Mouse (Mus musculus) liver, postnatal 0 days (tissue): ENCODE results near the gene Spesp1. TPM values are rescaled to one million over a fixed set of nuclear protein-coding genes. Genes with fewer than 3 reads are reported as not detected.

Experiments used
- ATAC-seq: fragments of 200-750 bp; cut with Nextera tagmentation; 2 replicates; pipeline ENCODE4 v1.8.0; 2017; ENCODE audit warnings: mild to moderate bottlenecking, moderate library complexity
- DNase-seq: peaks from one replicate; pipeline ENCODE4 v3.0.0-alpha.2; 2016
- H3K27ac ChIP-seq: fragments of 300-500 bp; sonication (generic); 2 replicates; pipeline ENCODE4 v1.5.1; 2014; ENCODE audit warnings: antibody characterized with exemption, moderate library complexity, mild to moderate bottlenecking, low read depth
- H3K27me3 ChIP-seq: fragments of 300-500 bp; sonication (generic); 2 replicates; pipeline ENCODE4 v1.6.1; 2014; ENCODE audit warnings: low read length, control low read depth, mixed read lengths; ENCODE audit not compliant: insufficient read depth
- H3K36me3 ChIP-seq: fragments of 300-500 bp; sonication (generic); replicated peaks from 2 replicates; pipeline ENCODE4 v1.6.1; 2014; ENCODE audit warnings: mild to moderate bottlenecking, control low read depth, low read length, moderate library complexity, mixed read lengths; ENCODE audit not compliant: insufficient read depth
- H3K4me1 ChIP-seq: fragments of 300-500 bp; sonication (generic); 2 replicates; pipeline ENCODE4 v1.6.1; 2014; ENCODE audit warnings: antibody characterized with exemption, mild to moderate bottlenecking, control low read depth; ENCODE audit not compliant: insufficient read depth
- H3K4me2 ChIP-seq: fragments of 300-500 bp; sonication (generic); 2 replicates; pipeline ENCODE4 v1.6.1; 2014; ENCODE audit warnings: low read depth, mild to moderate bottlenecking, low read length, moderate library complexity, mixed read lengths
- H3K4me3 ChIP-seq: fragments of 300-500 bp; sonication (generic); 2 replicates; pipeline ENCODE4 v1.5.1; 2014; ENCODE audit warnings: low read depth, low read length
- H3K9ac ChIP-seq: fragments of 300-500 bp; sonication (generic); replicated peaks from 2 replicates; pipeline ENCODE4 v1.6.1; 2014; ENCODE audit warnings: mild to moderate bottlenecking, moderate library complexity
- H3K9me3 ChIP-seq: fragments of 300-500 bp; sonication (generic); 2 replicates; pipeline ENCODE4 v1.6.1; 2016; ENCODE audit warnings: mild to moderate bottlenecking, control low read depth, low read length, mixed read lengths
- CTCF ChIP-seq: sonication (generic); IDR thresholded peaks from 2 replicates; pipeline ENCODE4 v1.5.1; 2016; ENCODE audit warnings: antibody characterized with exemption, low read depth
- EP300 ChIP-seq: IDR thresholded peaks from 2 replicates; pipeline ENCODE4 v1.6.1; 2016; ENCODE audit warnings: antibody characterized with exemption, low read depth, mild to moderate bottlenecking
- WGBS: fragments of 180-500 bp; shearing (Covaris S2); extraction: QIAGEN DNeasy Blood & Tissue Kit; methylation state at CpG from one replicate; pipeline ENCODE4 v1.1.7; 2014; ENCODE audit not compliant: insufficient replicate concordance; 5-methylcytosine and 5-hydroxymethylcytosine counted together
- polyA plus RNA-seq: library from polyadenylated mRNA; unstranded; fragments of >200 nt; fragmentation: Nextera tagmentation; extraction: Ambion mirVana; gene quantifications from 2 replicates; pipeline ENCODE4 v1.2.1, GENCODE M21; 2015

Gene Spesp1
- polyA plus RNA-seq, 1 experiment from 2014 or later: not detected

DNA sequence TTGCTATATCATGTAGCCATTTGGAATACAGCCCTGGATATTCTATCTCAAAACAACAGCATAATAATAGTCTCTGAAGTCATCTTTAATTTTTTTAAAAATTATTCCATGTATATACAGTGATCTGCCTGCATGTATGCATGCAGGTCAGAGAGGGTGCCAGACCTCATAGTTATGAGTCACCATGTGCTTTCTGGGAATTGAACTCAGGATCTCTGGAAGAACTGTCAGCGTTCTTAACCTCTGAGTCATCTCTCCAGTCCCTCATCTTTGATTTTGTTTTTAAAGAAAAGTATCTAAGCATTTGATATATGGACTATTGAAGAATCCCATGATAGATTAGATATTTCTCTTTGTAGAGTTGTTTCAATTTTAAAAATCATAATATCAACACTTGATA is 12.8 kb downstream of the Spesp1 start:
- 76% methylated on average over 1 of the region's 1 CpGs for WGBS
- no peaks in the 10 kb centered on the region for H3K36me3 ChIP-seq
- no peak for ATAC-seq
- H3K4me3 ChIP-seq: no peak overlapping the region
- no peak for DNase-seq
- TF ChIP-seq EP300 (no peak), CTCF (no peak)
- H3K9ac ChIP-seq: no peak overlapping the region
- H3K9me3 ChIP-seq: no peaks in the 10 kb centered on the region
- H3K4me1 ChIP-seq: no peaks in the 10 kb centered on the region
- H3K27me3 ChIP-seq: no peaks in the 10 kb centered on the region
- no peak overlapping the region for H3K27ac ChIP-seq
- no peak overlapping the region for H3K4me2 ChIP-seq

DNA sequence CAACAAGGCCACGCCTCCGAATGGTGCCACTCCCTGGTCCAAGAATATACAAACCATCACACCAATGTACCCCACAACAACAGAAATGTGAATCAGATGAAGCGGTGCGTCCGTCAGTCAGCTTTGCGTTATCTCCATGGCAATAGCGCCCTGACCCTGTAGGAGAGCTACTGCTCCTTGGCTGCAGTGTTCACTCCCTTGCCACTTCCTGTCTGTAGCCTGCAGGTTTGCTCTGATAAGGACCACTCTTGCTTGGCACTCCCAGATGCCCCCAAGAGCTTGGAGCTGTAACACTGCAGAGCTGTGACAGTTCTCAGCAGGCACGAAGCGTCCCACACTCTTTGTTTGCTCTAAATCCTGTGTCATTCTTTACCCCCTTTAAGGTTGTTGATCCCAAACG is 16.7 kb downstream of the Spesp1 start:
- TF ChIP-seq EP300: no peak
- no peak for TF ChIP-seq CTCF
- WGBS: 37% methylated on average over 10 of the region's 10 CpGs
- Histone ChIP-seq H3K4me2 (no peak overlapping the region), H3K27me3 (no peaks in the 10 kb centered on the region), H3K9me3 (no peaks in the 10 kb centered on the region), H3K27ac (no peak overlapping the region), H3K4me3 (no peak overlapping the region), H3K4me1 (no peaks in the 10 kb centered on the region), H3K9ac (no peak overlapping the region), H3K36me3 (no peaks in the 10 kb centered on the region)
- DNase-seq: no peak
- ATAC-seq: peak; percentile 68

DNA sequence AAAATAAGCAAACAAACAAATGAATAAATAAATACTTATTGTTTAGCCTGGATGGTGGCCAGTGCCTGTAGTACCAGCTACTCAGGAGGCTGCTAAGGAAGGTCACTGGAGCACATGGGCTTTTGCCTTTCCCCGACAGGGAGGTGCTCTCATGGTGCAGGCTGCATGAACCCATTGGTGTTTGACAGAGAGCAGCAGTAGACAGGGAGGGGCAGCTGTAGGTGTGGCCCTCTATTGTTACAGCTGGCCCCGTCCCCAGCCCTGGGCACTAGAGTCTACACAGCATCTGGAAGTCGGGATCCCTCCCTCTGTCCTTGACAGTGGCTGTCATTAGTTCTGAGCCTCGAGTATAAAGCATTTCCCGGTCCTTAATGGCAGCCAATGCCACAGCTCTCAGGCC is 18.4 kb downstream of the Spesp1 start:
- no peak overlapping the region for H3K9ac ChIP-seq
- ATAC-seq: no peak
- no peak overlapping the region for H3K4me3 ChIP-seq
- 64% methylated on average over 5 of the region's 5 CpGs for WGBS
- no peak overlapping the region for H3K27ac ChIP-seq
- no peak for DNase-seq
- no peaks in the 10 kb centered on the region for H3K9me3 ChIP-seq
- H3K4me2 ChIP-seq: no peak overlapping the region
- H3K36me3 ChIP-seq: no peaks in the 10 kb centered on the region
- no peaks in the 10 kb centered on the region for H3K4me1 ChIP-seq
- no peaks in the 10 kb centered on the region for H3K27me3 ChIP-seq
- no peak for TF ChIP-seq EP300
- TF ChIP-seq CTCF: no peak

- Histone ChIP-seq H3K36me3 (no peaks in the 10 kb centered on the region), H3K9ac (no peak overlapping the region), H3K27me3 (no peaks in the 10 kb centered on the region), H3K4me3 (no peak overlapping the region), H3K27ac (no peak overlapping the region), H3K9me3 (no peaks in the 10 kb centered on the region), H3K4me2 (no peak overlapping the region), H3K4me1 (no peaks in the 10 kb centered on the region)
- TF ChIP-seq EP300: no peak
- TF ChIP-seq CTCF: no peak
- DNase-seq (no peak), ATAC-seq (no peak)
- WGBS: 49% methylated on average over 3 of the region's 3 CpGs
Measured at GRCm38 (mm10) chr9:62261406-62261805, 20.6 kb downstream of the Spesp1 start.

DNA sequence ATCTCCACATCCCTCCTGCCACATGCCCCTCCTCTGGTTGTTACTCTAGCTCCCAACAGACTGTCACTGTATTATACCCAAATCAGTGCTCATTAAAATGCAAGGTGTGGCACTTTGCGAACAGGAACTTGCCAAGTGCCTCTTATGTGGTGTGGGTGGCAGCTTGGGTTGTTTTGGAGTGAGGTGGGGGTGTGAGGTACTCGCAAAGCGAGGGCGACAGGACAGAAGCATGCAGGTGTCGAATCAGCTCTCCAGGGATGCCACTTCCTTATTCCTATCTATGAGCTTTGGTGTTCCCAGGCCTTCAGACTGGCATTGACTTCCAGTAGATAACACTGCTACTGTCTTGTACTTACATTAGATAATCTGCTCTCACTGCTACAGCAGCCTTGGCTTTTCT is 21.0 kb downstream of the Spesp1 start:
- no peak for ATAC-seq
- H3K4me2 ChIP-seq: no peak overlapping the region
- H3K36me3 ChIP-seq: no peaks in the 10 kb centered on the region
- no peak overlapping the region for H3K9ac ChIP-seq
- H3K9me3 ChIP-seq: no peaks in the 10 kb centered on the region
- TF ChIP-seq EP300 (no peak), CTCF (no peak)
- no peak for DNase-seq
- H3K27ac ChIP-seq: no peak overlapping the region
- no peaks in the 10 kb centered on the region for H3K27me3 ChIP-seq
- 47% methylated on average over 5 of the region's 5 CpGs for WGBS
- H3K4me3 ChIP-seq: no peak overlapping the region
- no peaks in the 10 kb centered on the region for H3K4me1 ChIP-seq

DNA sequence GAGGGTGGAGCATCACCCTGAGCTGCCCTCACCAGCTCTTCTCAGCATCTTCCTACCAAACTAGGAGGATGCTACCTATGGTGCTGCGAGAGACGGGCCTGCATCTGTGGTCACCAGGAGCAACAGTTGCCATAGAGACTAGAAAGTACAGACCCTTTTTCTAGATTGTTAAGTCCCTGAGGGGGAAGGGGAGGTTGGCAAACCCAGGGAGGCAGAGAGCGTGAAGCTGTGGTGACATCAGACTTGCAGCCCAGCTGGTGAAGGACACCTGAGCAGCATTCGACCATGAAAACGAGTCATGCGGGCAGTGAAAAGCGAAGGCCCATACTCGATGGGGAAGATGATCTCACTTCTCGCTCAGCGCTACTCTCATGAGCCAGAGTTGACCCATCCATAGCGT is 24.0 kb downstream of the Spesp1 start:
- WGBS: 83% methylated on average over 11 of the region's 11 CpGs
- Histone ChIP-seq H3K27ac (no peak overlapping the region), H3K27me3 (no peaks in the 10 kb centered on the region), H3K4me2 (no peak overlapping the region), H3K9ac (no peak overlapping the region), H3K4me1 (no peaks in the 10 kb centered on the region), H3K4me3 (no peak overlapping the region), H3K9me3 (no peaks in the 10 kb centered on the region), H3K36me3 (no peaks in the 10 kb centered on the region)
- DNase-seq (no peak), ATAC-seq (no peak)
- no peak for TF ChIP-seq CTCF
- TF ChIP-seq EP300: no peak

- H3K4me1 ChIP-seq: no peaks in the 10 kb centered on the region
- no peak for TF ChIP-seq CTCF
- no peak for TF ChIP-seq EP300
- H3K27me3 ChIP-seq: no peaks in the 10 kb centered on the region
- no peak overlapping the region for H3K4me3 ChIP-seq
- H3K27ac ChIP-seq: no peak overlapping the region
- H3K4me2 ChIP-seq: no peak overlapping the region
- no peaks in the 10 kb centered on the region for H3K36me3 ChIP-seq
- no peak overlapping the region for H3K9ac ChIP-seq
- ATAC-seq (no peak), DNase-seq (no peak)
- 64% methylated on average over 9 of the region's 9 CpGs for WGBS
- H3K9me3 ChIP-seq: no peaks in the 10 kb centered on the region
Measured at GRCm38 (mm10) chr9:62255896-62256576, 26.0 kb downstream of the Spesp1 start.
